Mouse (Mus musculus): ENCODE measurements around the gene Scap.
"Not testable (repeated sequence)": the region's sequence is repeated elsewhere in the genome, so short reads cannot be mapped to it uniquely, and the experiment has no call there.

DNA sequence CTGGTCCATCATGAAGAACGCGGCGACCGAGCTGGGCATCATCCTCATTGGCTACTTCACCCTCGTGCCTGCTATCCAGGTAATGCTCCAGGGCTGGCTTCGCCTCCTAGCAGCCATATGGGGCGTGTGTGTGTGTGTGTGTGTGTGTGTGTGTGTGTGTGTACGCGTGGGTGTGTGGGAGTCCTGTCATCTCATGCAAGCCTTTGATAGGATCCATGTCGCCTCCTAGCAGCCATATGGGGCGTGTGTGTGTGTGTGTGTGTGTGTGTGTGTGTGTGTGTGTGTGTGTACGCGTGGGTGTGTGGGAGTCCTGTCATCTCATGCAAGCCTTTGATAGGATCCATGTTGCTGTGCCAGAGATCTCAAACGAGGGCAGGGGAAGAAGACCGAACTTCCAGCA, 44.6 kb downstream of the Scap start:
- TF ChIP-seq CTCF (IDR thresholded peaks at IDR 0.05; ENCODE audit: insufficient read depth, low read length); POLR2A (IDR thresholded peaks at IDR 0.05; ENCODE audit: borderline replicate concordance, extremely low read depth, low read depth, low read length): not testable (repeated sequence)

Measured in lung, adult 2 months (tissue).